Mouse (Mus musculus): ENCODE measurements around the gene Adgrg1.

The Adgrg1 gene

GRCm38 (mm10) chr8:95037106-95037925 lies 62.8 kb downstream of the Adgrg1 start:
- no peak for DNase-seq (ENCODE audit: low spot score in 2 of 2)

DNA sequence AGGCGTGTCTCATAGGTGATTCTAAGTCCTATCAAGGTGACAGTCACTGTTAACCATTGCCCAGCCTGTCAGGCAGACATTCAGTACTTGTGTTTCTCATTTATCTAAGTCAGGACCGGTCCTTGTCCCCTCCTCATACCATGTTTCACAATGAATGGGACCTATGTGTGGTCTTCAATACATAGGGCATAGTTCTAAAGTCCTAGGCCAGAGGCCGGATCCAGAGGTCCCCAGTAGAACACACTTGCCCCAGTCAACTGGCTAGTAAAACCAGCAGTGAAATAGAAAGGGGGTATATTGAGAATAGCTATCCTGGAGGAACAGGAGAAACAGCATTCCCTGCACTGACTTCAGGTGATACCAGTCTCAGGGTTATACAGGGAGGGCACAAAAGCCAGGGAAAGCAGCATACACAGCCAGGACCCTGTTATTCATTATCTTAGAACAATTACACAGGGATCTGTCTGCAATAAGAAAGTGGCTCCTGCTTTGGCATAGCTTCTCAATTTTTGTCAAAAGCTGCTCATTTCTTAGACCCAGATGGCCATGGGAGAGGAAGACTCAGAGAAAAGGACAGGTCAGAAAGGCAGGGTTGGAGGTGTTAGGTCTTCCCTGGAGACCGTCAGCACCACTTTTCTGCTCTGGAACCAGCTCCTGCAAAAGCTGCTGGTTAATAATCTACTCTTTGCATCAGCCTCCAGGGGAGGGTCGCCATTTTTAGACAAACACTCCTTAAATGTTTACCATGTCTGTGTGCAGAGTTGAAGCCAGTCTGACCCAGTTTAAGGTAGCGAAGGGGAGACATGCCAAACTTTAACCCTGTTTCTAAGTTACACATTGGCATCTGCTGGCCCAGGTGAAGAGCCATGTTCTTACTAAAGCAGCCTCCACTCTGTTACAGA lies 67.6 kb downstream of the Adgrg1 start:
- no peak for DNase-seq (ENCODE audit: low spot score in 2 of 2)

DNA sequence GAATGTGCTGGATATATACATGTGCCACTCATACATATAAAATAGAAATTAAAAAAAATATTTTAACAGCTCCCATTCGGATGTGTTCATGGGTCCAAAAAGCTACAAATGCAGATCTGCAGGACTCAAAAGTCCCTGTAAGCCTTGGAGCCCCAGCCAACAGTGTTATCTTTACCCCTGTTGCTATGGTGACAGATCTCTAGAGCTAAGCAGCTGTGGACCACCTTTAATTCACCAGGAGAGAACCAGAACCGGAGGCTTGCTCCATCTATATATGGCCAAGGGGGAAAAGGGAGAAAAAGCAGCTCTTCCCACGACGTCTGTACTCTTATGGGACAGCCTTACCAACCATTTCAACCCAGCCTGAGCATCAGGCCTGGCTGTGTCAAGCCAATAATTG lies 70.3 kb downstream of the Adgrg1 start:
- no peak for DNase-seq (ENCODE audit: low spot score in 2 of 2)

DNA sequence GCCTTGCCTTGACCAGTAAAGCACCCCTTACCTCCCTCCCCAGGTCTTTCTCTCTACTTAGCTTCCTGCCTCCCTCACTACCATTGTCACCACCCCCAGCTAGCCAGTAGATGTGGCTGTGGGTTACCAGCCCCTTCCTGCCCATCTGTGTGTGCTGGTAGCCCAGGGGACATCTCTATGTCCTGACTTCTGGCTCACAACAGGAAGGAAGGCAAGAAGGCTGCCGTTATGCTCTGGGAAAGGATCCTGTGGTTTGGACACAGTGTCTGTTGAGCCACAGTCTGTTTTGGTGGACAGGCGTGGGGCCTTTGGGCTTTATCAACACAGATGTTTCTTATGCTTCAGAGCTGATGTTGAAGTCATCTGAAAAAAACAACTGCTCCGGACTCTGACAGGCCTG lies 72.4 kb downstream of the Adgrg1 start:
- DNase-seq (ENCODE audit: low spot score in 2 of 2): no peak

DNA sequence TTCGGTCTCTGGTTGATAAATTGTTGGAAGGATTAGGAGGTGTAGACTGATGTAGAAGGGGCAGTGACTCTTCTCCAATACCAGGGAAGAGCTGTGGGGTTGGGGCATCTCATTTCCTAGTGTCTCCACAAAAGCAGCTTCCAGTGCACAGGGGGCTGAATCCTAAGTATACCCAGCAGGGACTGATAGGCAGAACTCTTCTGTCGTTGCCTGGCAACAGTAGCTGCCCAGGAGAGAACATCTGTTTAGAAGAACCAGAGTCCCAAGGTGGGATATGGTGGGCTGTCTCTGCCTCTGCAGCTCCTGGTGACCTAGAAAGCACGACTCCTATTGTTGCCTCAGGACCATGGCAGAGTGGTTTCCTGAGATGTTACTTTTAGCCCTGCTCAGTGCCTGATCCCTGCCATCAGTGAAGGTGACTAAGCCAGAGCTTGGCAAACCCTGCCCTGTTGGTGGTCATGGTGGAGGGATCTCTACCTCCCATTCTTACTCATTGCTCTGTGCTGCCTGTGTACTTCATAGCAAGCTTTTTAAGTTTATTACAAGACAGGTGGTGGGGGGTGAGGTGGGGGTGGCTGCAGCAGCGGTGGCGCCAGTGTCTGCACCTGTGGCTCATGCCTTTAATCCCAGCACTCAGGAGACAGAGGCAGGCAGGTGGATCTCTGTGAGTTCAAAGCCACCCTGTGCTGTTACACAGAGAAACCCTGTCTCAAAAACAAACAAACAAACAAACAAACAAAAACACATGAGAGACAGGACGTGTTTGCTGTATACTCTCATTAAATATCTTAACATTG lies 73.5 kb downstream of the Adgrg1 start:
- DNase-seq (ENCODE audit: low spot score in 2 of 2): no peak

GRCm38 (mm10) chr8:95049636-95050035 lies 75.1 kb downstream of the Adgrg1 start:
- no peak for DNase-seq (ENCODE audit: low spot score in 2 of 2)

- no peak for DNase-seq (ENCODE audit: low spot score in 2 of 2)
These were observed 79.9 kb downstream of the Adgrg1 start for GRCm38 (mm10) chr8:95054438-95054837.

GRCm38 (mm10) chr8:95054927-95055510 lies 80.5 kb downstream of the Adgrg1 start, which contains the start of gene Drc7:
TSS of gene Drc7 (plus strand) at chr8:95055103.
- DNase-seq (ENCODE audit: low spot score in 2 of 2): no peak

- no peak for DNase-seq (ENCODE audit: low spot score in 2 of 2)
These were observed 81.9 kb downstream of the Adgrg1 start for GRCm38 (mm10) chr8:95056414-95056813.

- no peak for DNase-seq (ENCODE audit: low spot score in 2 of 2)
These were observed 84.1 kb downstream of the Adgrg1 start for GRCm38 (mm10) chr8:95058661-95059060.

- no peak for DNase-seq (ENCODE audit: low spot score in 2 of 2)
These were observed 85.4 kb downstream of the Adgrg1 start for GRCm38 (mm10) chr8:95059812-95060533.
